Mouse (Mus musculus) yolk sac, embryonic 10.5 days (tissue): Measurements from ENCODE around the gene Ccdc92.

Source experiments
- DNase-seq: peaks from one replicate; pipeline ENCODE4 v3.0.0-alpha.2; 2017; ENCODE audit warnings: low spot score

Ccdc92 gene

GRCm38 (mm10) chr5:124862013-124862866 lies at the start of gene Ccdc92, which contains the start of gene Zfp664:
Gene Ccdc92, minus strand, starts transcription at chr5:124862424.
Gene Zfp664, plus strand, starts transcription at chr5:124862691.
- peak; percentile 99 for DNase-seq

GRCm38 (mm10) chr5:124908860-124909259 lies 46.6 kb upstream of the Ccdc92 start:
- peak; percentile 52 for DNase-seq

- DNase-seq = no peak
These were observed 44.7 kb upstream of the Ccdc92 start for GRCm38 (mm10) chr5:124906890-124907289.

GRCm38 (mm10) chr5:124903852-124904251 lies 41.6 kb upstream of the Ccdc92 start:
- DNase-seq = no peak

GRCm38 (mm10) chr5:124902195-124902594 lies 40.0 kb upstream of the Ccdc92 start:
- DNase-seq = no peak

GRCm38 (mm10) chr5:124901675-124902074 lies 39.5 kb upstream of the Ccdc92 start:
- DNase-seq = no peak

- DNase-seq = no peak
These were observed 38.7 kb upstream of the Ccdc92 start for GRCm38 (mm10) chr5:124900738-124901490.

GRCm38 (mm10) chr5:124899945-124900631 lies 37.9 kb upstream of the Ccdc92 start:
- peak; percentile 67 for DNase-seq

GRCm38 (mm10) chr5:124896135-124896534 lies 33.9 kb upstream of the Ccdc92 start:
- no peak for DNase-seq

- DNase-seq = peak; percentile 53
These were observed 29.7 kb upstream of the Ccdc92 start for GRCm38 (mm10) chr5:124891921-124892370.

GRCm38 (mm10) chr5:124888661-124889060 lies 26.4 kb upstream of the Ccdc92 start:
- DNase-seq = no peak

- DNase-seq = no peak
These were observed 21.7 kb upstream of the Ccdc92 start for GRCm38 (mm10) chr5:124883877-124884276.

GRCm38 (mm10) chr5:124879801-124880200 lies 17.6 kb upstream of the Ccdc92 start:
- DNase-seq = no peak

- no peak for DNase-seq
These were observed 17.0 kb upstream of the Ccdc92 start for GRCm38 (mm10) chr5:124879251-124879650.

GRCm38 (mm10) chr5:124873890-124874601 lies 11.8 kb upstream of the Ccdc92 start:
- no peak for DNase-seq

- no peak for DNase-seq
These were observed 10.9 kb upstream of the Ccdc92 start for GRCm38 (mm10) chr5:124873096-124873495.

- DNase-seq = no peak
These were observed 9.8 kb upstream of the Ccdc92 start for GRCm38 (mm10) chr5:124872033-124872432.

GRCm38 (mm10) chr5:124868981-124869380 lies 6.8 kb upstream of the Ccdc92 start:
- no peak for DNase-seq

GRCm38 (mm10) chr5:124862871-124863741 lies 882 bp upstream of the Ccdc92 start:
- DNase-seq = no peak

- DNase-seq = no peak
These were observed 761 bp downstream of the Ccdc92 start for GRCm38 (mm10) chr5:124861463-124861862.

GRCm38 (mm10) chr5:124860013-124860412 lies 2.2 kb downstream of the Ccdc92 start:
- peak; percentile 8 for DNase-seq
